Mouse (Mus musculus) monocyte, adult 5-6 weeks (primary cell): Measurements from ENCODE around the gene Slc43a2. TPM values are rescaled to one million over a fixed set of nuclear protein-coding genes. Genes with fewer than 3 reads are reported as not detected.

ENCODE experiments used
- ATAC-seq: fragments of 153-309, 156-312 bp; replicated peaks from 2 replicates; pipeline ENCODE4 v1.8.0; 2017; ENCODE audit warnings: mild to moderate bottlenecking; ENCODE audit not compliant: low TSS enrichment, insufficient number of reproducible peaks, severe bottlenecking, poor library complexity, low FRiP score
- total RNA-seq: library from RNA; stranded (forward); fragments of 200-1000, 200-491, 200-594 nt; gene quantifications from 3 replicates; pipeline ENCODE4 v1.2.3, GENCODE M21; 2017

Gene Slc43a2
- total RNA-seq, 1 experiment from 2014 or later = 36.6 TPM

DNA sequence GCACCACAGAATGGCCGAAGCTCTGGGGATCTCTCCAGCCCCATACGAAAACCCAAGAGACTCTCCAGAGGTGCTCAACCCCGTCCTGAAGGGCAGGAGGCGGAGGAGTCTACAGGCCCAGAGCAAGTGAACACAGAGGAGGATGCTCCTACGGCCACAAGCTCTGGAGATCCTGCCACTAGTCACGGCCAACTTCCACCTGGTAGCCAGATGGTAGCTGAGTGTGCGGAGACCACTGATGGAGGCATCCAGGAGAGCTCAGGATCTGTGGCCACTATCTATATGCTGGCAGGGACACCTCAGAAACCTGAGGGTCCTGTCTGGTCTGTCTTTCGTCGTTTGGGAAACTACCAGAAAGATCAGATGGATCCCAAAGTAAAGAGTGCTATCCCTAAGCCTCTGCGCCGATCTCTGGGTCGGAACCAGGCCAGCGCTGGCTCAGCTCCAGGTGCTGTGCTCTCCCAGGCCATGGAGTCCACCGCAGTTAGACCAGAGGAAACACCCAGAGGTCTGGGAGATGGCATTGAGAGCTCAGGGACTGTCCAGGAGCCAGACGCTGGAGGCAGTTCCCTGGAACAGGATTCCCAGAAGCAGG lies 5.9 kb upstream of the Slc43a2 start:
- no peak for ATAC-seq

DNA sequence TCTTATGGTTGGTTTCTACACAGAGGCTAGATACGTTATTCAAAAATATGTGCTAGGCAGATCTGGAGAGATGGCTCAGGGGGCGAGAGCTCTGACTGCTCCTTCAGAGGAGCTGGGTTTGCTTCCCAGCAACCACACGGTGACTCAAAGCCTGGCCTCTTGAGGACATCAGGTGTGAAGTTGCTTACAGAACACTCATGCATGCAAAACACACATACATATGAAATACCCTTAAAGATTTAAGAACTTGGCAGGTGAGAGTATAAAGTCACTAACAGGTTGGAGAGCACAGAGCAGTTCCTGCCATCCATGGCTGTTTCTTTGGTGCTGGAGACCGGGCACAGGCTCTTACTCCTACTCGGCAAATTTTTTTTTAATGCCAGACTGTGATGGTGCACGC lies 4.6 kb upstream of the Slc43a2 start:
- no peak for ATAC-seq

DNA sequence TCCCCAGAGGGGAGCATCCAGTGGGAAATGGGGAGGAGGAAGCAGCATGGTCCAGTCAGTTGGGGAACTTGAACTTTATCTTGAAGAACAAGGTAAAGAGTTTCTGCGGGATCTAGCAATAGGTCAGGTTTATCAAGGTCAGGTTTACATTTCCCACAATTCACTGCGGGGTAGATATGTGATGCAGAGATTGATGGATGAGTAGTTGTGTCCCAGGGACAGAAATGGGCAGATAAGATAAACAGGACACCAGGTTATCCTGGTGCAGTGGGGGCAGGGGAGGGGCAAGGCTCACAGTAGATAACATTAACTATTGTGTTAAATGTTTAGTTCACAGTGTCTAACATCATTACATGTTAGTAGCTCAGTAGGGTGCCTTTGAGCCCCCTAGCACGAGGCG lies 1.7 kb upstream of the Slc43a2 start:
- no peak for ATAC-seq

DNA sequence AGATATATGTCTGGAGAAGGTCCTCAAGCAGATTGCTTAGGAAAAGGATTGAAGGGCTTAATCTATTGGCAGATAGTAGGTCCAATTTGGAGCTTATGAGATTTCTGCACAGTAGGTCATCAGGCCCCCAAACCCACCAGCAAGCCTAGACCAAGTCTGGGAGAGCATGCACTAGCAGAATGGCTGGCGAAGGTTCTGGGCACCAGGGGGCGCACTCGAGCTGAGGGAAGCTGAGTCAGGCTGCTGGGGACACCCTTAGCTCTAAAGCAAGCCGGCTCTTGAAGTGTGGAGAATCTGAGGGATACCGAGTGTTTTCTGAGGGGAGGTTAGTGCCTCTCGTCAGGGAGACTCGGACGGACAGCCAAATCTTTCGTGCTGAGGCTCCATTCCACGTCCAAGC lies 1.2 kb upstream of the Slc43a2 start:
- ATAC-seq = peak; percentile 66

DNA sequence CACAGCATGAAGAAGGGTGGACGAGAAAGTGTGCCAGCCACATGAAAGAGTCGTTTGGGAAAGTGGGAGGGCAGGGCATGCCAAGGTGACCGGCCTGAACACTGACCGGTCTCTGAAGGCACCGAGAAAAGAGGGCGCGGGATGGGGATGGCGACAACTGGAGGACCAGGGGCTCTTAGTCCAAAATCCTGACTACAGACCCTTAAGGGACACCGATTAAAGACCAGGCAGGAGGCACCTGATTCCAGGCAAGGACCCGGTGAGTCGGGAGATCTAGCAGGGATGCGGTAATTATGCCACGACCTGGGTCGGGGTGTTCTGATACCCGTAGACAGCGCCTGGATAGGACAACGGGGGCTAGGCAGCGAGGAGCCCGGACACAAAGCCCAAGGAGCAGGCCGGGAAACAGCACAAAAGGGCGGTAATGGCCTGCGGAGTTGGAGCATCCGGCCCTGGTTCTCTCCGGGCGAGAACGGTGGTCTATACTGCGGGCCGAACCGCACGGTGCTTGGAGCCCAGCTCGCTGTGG lies 585 bp upstream of the Slc43a2 start:
- ATAC-seq = no peak

DNA sequence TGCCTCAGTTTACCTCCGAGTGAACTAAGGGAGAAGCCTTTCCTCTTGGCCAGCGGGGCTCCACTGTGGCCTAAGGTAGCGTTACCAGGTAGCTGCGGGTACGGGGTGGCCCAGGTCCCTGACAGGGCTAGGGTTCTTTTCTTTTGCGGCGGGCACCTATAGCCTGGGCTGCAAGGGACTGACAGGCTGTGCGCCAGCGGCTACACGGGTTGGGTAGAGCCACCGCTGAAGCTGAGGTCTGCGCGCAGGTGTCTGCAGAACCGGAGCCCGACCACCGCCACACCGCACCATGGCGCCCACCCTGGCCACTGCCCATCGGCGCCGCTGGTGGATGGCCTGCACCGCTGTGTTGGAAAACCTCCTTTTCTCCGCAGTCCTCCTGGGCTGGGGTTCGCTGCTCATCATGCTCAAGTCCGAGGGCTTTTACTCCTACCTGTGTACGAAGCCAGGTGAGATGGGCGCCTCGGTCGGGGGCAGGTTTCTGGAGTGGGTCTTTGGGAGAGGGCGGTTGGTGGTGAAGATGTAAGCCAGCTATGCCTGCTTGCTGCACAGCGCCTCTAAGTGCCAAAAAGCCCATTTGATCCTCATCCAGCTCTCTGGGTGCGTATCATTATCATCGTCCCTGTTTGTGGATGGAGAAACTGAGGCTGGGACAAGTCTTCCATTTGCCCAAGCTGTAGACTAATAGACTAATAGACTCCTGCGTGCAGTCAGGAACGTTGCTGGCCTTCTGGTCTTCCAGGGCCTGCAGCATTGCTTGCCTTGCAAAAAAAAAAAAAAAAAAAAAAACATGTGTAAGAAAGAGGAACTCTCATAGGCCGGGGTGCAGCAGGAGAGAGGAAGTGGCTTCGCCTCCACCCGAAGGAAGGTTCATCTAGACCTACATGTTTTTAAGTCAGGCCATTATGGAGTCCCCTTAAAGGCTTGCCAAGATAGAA lies 1.1 kb downstream of the Slc43a2 start:
- ATAC-seq = peak; percentile 45; the same call in 1 of the 2 replicates

DNA sequence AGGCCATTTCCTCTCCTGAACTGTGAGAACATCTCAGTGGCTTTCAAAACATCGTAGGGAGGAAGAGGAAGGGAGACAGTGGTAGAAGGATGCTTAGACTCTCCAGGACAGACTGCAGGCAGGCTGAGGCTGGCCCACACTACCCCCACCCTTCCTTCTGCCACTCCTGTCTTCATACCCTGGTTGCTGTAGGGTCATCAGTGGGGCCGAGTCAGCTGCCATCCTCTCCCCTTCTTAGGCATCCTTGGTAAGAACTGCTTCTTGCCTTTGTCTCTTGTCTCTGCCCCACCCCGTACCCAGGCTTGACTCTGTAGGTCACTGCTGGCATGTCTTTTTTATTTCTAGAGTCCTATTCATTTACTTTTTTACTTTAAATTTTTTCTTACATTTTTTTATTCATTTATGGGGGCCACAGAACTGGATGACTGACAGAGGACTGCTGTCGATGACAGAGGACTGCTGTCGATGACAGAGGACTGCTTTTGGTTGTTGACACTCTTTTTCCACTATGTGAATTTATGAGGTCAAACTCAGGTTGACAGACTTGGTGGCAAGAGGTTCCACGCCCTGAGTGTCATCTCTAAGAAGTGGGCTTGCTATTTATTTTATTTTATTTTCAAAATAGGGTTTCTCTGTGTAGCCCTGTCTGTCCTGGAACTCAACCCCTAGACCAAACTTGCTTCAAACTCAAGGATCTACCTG lies 2.0 kb downstream of the Slc43a2 start:
- peak; percentile 6; the same call in 1 of the 2 replicates for ATAC-seq

DNA sequence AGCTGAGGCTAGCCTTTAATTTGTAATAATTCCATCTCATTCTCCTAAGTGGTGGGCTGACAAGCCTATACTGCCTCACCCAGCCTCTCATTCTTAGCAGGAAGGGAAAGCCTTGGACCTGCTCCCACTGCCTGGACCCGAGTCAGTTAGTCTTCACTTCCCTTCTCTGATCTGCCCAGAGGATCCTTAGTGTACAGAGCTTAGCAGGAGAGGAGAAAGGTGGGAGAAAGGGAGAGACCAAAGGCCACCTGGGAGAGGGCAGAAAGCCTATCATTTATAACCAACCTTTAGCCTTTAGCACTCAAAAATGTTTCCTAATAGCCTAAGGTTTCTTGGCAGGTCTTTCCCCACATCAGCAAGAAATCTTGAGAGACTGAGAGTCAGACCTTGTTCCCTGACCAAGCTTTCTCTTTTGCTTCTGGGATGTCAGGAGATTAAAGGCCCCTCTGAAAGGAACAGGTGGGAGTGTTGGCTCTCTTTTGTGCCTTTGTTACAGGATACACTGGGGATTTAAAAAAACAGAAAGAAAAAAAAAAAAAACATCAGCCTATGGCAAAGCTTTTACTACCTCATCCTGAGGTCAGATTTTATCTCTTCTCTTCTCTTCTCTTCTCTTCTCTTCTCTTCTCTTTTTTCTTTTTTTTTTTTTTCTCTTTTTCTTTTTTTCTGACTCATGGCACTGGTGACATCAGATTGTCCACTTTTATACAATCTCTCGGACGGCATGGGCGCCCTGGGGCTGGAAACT lies 3.0 kb downstream of the Slc43a2 start:
- no peak for ATAC-seq

DNA sequence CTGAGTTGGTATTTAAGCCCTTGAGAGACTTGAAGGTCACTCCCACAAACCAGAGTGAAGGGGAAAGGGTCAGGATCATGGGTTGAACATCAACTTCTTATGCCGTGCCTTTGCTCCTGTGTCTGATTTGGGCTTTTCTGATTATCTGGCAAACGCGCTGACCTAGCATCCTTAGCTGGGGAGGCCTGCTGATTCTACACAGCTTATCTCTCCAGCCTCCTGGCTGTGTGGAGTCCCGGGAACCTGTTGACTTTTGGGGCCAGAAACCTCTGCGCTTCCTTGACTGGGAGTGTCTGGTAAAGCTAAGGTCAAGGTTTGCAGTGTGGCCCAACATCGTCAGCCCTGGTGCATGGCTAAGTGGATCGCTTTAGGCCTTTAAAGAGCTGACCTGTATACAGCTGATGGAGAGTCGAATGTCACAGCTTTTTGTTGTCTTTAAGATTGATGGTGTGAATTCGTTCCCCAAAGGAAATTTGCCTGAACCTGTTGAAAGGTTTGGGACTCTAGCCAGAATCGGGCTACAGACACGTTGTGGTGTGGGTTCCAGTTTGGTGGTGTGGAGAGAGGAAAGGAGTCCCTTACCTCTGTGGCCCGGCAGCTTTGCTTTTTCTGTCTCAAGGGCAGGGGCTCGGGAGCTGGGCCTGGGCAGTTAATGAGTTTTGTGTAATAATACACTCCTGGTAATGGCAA lies 3.8 kb downstream of the Slc43a2 start:
- ATAC-seq = no peak

DNA sequence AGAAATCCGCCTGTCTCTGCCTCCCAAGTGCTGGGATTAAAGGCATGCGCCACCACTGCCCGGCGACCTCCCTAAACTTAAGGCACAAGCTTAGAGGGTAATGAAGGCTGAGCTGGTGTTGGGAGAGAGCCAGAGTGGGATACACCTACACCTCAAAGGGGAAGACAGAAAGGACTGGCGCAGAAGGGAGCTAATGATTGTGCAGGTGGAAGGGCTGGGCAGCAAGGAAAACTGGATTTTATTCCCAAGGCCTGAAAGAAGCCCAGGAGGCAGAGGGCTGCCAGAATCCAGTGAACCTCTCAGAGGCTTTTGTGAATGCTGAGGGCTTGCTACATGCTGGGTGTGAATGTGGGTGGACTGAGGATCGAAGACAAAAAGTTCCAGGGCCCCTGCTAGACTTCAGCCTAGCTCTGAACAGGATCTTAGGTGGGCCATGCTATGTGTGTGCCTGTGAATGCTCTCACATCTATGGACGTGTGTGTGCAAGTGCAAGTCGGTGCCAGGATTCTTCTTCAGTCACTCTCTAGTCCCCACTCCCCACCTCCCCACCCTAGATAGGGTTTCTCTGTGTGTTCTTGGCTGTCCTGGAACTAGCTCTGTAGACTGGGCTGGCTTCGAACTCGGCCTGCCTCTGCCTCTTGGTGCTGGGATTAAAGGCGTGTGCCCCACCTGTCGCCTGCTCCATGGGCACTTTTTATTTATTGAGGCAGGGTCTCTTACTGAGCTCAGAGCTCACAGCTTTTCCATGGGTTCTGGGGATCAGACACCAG lies 4.9 kb downstream of the Slc43a2 start:
- ATAC-seq = no peak

DNA sequence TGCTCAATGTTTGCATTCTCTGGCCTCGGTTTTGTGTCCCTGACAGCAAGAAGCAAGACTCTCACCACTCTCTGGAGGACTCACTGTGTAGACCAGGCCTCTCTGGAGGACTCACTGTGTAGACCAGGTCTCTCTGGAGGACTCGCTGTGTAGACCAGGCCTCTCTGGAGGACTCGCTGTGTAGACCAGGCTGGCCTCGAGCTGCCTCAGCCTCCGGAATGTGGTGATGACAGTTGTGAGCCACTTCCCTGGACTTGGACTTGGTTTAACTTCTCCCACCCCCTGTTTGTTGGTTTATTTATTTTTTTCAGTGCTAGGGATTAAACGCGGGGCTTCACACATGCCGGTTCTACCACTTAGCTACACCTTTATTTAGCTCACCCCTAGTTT lies 5.5 kb downstream of the Slc43a2 start:
- ATAC-seq = no peak

DNA sequence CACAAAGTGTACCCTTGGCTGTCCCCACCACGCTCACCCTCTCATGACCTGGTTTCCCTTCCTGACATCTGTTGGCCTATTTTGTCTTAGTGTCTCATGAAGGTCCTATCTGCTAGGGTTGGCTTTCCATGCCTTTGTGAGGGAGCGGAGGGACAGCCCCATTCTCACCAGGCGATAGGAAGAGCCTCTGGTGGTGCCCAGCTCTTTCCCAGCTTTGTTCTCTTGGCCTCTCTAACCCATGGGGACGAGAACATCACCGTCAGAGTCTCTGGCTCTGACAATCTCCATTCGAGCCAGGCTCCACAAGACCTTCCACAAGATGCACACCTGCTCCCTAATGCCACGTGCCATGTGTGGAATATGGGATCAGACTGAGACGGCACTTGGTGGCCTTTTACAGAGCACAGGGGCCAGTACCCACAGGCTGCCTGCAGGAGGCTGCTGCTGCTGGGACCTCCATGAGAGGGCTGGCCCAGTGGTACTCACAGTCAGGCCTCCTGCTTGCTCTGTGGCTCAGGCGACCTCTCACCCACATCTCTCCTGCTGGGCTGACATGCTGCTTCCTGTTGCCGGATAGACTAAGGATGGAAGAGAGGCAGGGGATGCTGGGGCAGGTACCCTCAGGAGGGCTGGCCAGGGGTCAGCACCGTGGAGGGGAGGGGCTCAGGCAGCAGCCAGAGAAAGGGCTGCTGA lies 6.1 kb downstream of the Slc43a2 start:
- ATAC-seq = no peak

DNA sequence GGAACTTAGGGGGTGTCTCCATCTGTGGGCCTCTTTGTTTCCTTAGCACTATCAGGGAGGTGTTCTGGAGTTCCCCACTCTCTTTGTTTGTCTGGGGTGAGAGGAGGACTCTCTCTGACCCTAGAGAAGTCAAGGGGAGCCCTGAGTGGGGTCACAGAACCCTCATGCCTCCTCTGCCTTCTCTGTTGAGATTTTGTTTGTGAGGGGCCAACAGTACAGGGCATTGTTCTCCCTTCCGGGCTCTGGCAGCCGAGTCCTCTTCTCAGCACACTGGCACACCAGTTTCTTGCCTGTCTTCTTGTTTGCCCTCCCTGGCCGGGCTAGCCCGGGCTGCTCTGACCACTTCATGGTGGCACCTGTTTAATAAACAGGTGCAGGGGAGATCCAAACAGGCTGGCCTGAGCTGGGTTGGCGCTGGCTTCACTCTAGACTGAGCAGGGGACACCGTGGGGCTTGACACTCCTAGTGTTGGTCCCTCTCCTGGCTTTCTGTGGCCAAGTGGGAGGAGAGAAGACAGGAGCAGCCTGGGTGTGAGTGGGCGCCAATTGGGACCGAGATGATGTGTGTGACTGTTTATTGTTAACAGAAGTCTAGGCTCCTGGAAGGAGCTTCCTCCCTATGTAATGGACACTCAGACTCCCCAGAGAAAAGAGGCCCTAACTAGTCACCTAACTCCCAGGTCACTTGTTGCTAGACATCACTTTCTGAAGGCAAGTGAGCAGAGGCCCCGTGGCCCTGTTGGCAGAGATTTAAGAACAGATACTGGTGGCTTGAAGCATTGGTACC lies 6.9 kb downstream of the Slc43a2 start:
- ATAC-seq = no peak

DNA sequence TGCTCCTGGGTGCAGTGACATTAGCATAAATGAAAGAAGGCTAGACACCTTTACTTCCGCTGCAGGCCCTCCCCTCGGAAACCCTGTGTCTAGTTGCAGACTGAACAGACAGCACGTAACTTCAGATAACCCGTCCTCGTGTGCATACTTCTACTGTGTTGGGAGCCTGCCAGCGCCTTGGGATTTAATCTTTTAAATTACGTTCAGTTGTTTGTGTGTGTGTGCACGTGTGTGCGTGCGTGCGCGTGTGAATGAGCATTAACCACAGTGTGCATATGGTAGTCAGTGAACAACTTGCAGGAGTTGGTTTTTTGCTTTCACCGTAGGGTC lies 7.4 kb downstream of the Slc43a2 start:
- no peak for ATAC-seq

DNA sequence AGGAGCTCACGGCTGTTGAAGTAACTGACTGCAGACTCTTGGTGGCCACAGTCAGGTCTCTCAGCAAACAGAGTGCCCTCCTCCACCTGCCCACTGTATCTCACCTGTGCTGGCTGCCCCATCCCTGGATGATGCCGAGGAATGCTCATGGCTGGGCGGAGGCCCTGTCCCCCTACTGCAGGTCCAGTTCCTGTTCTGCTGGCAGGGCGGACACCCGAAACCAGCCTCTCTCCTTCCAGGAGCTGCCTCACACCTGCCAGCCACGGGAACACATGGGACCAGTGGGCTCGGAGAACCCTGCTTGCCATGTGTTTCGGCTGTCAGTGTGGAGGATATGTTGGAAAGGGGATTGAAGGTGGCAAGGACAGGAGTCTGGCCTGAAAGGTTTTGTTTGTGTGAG lies 8.7 kb downstream of the Slc43a2 start:
- ATAC-seq = no peak
